Mouse (Mus musculus): ENCODE data around the gene Fbxl17. TPM values are rescaled to one million over a fixed set of nuclear protein-coding genes. Genes with fewer than 3 reads are reported as not detected.

Gene Fbxl17
- polyA plus RNA-seq, 1 experiment, result 4.1 TPM

GRCm38 (mm10) chr17:63086526-63086925 is 413.3 kb downstream of the Fbxl17 start:
- 63% methylated on average over 3 of the region's 3 CpGs for WGBS

GRCm38 (mm10) chr17:63085227-63085626 is 414.6 kb downstream of the Fbxl17 start:
- 65% methylated on average over 6 of the region's 6 CpGs for WGBS
- DNase-seq (ENCODE audit: low read depth, low spot score), result no peak

More at GRCm38 (mm10) chr17:63086526-63086925, 413.3 kb downstream of the Fbxl17 start:
- no peak for DNase-seq (ENCODE audit: low read depth, low spot score)

- 94% methylated on average over 5 of the region's 5 CpGs for WGBS
- no peak for DNase-seq (ENCODE audit: low read depth, low spot score)
Measured at GRCm38 (mm10) chr17:63079087-63079486, 420.7 kb downstream of the Fbxl17 start.

DNA sequence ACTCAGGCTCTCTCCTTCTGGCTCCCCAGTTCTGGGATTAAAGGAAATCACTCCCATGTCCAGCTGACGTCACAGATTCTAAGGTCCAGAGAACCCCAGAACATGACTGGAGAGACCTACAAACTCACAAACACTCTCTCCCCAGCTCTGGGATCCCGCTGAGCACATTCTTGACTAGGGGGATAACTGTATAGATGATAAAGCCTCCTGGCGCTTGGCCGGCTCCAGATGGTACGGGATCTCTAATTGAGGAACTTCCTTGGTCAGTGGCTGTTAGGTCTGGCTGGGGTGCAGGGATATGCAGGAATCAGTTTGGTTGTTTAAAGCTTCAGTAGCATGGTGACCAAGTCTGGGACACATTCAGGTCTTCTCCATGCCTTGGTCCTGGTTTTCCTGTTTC is 422.3 kb downstream of the Fbxl17 start:
- no peak for DNase-seq (ENCODE audit: low read depth, low spot score)
- 86% methylated on average over 5 of the region's 5 CpGs for WGBS

GRCm38 (mm10) chr17:63076661-63077060 is 423.2 kb downstream of the Fbxl17 start:
- DNase-seq (ENCODE audit: low read depth, low spot score), result no peak
- 47% methylated on average over 8 of the region's 8 CpGs for WGBS

GRCm38 (mm10) chr17:63076037-63076426 is 423.8 kb downstream of the Fbxl17 start:
- WGBS, result 74% methylated on average over 8 of the region's 8 CpGs
- no peak for DNase-seq (ENCODE audit: low read depth, low spot score)

DNA sequence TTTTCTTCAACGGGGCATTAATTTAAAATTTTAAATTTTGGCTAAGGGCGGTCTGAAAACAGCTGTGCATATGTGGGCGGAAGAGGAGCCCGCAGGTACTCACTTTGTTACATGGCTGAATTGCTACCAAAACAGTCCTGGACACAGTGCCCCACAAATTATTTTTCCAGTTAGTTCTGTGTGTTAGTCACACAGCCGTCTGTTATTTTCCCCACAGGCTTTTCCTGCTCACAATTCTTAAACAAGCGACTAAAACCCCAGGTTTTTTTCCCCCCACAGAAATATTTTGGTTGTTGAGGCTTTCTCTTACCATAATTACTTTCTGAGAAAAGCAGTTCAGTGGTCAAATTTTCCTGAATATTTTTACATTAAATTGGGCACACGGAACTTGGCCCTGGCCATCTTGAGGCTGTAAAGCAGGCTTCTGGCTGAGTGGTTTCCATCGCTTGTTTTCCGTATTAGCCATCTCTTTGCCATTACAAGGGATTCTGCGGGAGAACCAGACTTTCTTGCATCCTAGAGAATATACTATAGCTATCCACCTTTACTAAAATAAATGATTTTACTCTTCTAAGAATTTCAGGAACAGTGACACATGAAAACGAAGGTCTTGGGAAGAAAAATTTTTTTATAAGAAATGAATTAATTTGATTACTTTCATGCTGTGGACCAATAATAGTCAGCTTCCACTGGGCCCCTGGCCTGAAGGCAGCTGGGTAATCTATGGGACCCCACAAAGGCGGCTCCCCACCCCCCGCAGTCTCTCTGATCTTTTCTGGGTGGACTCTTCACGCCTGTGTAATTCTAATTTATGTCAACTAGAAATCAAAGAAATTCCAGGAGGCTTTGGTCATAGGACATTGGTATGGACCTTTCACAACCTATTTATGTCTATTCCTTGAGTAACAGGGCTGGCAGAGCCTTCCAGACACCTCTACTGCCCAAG is 424.5 kb downstream of the Fbxl17 start:
- DNase-seq (ENCODE audit: low read depth, low spot score), result no peak
- WGBS, result 93% methylated on average over 14 of the region's 14 CpGs

DNA sequence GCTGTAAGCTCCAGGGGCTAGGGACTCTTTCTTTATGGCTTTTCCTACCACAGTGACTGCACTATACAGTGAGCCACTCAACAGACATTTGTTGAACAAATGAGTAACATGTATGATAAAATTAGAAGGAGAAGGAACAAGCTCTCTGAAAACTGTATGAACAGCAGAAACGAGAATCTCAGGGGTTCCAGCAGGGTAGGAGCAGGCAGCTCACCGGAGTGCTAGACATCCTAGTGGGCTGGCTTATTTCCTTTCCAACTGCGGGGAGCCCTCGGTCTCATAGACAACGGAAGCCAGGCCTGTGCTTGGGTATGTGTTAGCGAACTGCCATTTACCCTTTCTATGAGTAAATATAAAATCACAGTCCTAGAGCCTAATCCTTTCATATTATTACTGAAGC is 426.5 kb downstream of the Fbxl17 start:
- WGBS, result 83% methylated on average over 6 of the region's 6 CpGs
- DNase-seq (ENCODE audit: low read depth, low spot score), result no peak

DNA sequence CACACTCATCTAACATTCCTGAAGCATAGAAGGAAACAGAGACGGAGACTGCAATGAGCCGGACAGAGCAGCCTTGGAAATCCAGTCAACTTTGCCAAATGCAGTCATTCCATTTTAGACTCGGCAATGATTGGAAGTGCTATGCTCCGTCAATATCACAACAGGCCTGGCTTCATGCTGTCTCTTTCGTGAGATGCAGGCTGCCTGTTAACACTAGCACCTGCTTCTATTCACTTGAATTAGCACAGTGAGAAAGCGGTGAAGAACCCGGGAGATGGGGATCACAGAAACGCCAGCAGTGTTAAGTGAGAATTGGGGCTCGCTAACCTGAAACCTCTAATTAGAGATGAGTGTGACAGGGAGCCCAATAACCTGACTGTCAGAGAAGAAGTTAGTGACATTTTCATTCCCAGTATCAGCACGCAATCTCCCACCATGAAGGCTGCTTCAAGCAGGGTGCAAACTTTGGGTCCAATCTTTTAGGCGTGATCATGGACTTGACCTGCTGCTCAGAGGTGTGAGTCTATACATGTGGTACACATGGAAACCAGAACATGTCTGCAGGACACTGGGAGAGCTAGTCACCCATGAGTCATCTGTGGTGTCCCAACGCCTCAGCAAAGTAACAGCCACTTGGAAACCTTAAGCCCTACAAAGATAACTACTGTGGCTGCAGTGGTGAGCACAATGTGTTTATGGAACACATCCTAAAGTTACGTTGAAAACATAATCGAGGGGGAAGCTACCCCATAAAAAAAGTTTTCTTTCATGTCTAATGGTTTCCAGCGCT is 428.5 kb downstream of the Fbxl17 start:
- WGBS, result 89% methylated on average over 15 of the region's 15 CpGs
- DNase-seq (ENCODE audit: low read depth, low spot score), result no peak

DNA sequence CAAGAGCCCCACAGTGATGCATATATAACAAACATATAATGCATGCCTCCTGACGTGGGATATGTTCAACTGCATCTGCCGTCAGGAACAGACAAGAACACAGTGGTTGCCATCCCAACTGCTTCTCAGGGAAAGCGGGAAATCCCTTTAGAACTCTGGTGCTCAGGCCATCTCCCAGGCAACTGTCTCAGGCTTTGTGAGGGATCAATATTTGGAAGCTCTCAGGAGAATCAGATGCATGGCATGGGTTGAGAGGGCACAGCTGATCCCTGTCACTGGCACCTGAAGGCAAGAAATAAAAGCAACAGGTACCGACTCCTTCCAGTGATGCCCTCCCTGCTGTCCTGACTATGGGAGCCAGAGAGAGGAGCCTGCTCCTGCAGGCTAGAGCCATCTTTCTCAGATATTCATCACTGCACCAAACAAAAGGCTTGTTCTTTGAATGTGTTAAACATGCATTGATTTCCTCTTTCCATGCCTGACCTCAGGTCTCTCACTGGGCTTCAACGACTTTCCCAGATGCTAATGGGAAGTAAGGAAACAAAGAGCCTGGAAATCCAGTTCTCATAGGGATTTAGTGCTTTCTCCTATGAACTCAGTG is 429.6 kb downstream of the Fbxl17 start:
- 84% methylated on average over 5 of the region's 5 CpGs for WGBS
- no peak for DNase-seq (ENCODE audit: low read depth, low spot score)

GRCm38 (mm10) chr17:63062785-63063184 is 437.0 kb downstream of the Fbxl17 start:
- DNase-seq (ENCODE audit: low read depth, low spot score), result no peak
- WGBS, result 75% methylated on average over 5 of the region's 5 CpGs

DNA sequence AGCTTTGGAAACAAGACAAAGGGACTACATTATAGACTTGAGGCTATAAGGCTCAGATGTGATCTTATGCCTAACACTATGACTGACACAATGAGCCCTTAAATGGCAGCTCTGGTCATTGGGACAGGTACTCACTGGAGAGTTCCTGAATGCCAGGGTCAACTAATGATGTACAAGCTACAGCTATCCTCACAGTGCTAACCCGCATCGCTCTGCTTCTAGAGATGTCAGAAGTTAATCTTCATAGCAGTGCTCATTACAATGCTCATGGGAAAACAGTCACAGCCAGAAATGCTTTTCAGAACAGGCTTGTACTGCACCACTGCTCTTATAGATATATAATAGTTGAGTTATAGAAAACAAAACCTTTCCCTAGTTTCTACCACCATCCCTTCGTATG is 438.0 kb downstream of the Fbxl17 start:
- DNase-seq (ENCODE audit: low read depth, low spot score), result no peak
- WGBS, result 92% methylated on average over 3 of the region's 3 CpGs

DNA sequence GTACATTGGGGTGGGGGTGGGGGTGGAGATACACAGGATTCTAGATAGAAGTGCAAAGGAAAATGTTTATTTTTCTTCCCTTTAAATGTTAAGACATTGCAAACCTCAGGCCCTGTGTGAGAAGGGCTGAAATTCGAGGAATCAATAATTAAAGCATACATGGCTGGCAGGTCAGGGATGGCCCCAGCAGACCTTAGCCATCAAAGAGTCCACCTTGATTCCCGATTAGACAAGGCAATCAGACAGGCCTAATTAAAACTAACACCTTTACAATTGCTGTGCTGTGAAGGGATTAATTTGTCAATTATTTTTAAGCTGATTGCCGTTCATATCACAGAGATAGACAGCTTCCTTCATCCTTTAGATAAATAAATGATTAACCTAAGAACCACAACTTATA is 439.0 kb downstream of the Fbxl17 start:
- 60% methylated on average over 3 of the region's 3 CpGs for WGBS
- no peak for DNase-seq (ENCODE audit: low read depth, low spot score)

DNA sequence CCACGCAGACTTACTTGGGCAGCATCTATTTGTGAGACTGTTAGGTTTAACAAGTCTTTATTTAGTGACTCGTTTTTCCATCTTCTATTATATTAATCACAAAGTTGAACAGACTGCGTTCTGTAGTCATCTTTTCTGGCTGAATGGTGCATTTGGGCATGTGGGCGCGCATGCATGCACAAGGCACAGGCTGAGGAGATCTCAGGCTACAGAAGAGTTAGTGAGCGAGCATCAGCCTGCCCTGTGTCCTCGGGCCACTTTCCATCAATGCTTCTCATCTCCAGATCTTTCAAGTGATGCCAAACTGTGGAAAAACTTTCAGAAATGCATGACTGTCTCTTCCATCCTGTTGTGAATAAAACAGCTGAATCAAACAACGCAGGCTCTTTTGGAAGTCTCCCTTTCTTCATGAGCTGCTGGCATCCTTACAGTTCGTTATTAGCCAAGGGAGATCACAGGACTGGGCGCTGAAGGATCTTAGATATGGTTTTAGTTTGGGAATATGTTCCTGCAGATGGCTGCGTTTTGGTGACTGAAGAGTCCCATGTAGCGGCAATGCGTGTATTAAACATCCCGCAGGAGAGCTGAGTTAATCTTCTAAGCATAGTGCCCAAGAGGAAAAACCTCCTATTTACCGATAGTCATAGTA is 442.0 kb downstream of the Fbxl17 start:
- 90% methylated on average over 15 of the region's 15 CpGs for WGBS
- no peak for DNase-seq (ENCODE audit: low read depth, low spot score)

- 91% methylated on average over 3 of the region's 3 CpGs for WGBS
- no peak for DNase-seq (ENCODE audit: low read depth, low spot score)
Measured at GRCm38 (mm10) chr17:63056976-63057375, 442.8 kb downstream of the Fbxl17 start.

DNA sequence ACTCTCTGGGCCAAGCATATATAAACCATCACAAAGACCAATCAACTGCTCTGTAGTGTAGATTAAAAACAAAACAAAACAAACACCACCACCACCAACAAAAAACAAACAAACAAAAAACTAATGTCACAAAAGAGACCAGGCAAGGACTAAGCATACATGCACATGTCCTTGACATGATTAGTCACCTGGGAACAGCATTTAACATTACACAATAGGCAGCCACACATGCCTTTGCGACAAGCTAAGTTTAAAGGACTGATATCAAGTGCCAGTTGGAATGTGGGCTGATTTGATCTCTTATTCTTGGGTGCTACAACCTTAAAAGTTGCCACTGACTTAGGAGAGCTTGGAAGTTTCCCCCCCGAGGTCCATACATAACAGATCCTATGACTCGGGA is 446.5 kb downstream of the Fbxl17 start:
- 80% methylated on average over 3 of the region's 3 CpGs for WGBS
- DNase-seq (ENCODE audit: low read depth, low spot score), result no peak

DNA sequence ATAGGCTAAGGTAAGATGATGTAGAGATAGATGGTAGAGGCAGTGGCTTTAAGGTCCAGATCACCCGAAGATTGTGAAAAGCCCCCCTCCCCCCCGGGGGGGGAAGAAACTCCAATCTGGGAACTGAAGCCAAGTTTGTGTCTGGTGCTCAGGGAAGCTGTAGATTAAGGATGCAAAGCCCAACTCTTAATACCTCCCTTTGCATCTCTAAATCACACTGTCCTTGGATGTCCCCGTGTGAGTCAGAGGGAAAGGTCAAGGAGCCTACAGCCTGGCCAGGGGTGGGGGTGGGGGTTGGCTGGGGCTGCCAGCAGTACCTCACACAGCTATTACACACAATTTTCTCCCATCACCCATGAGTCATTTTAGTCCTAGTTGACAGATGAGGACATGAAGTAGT is 453.4 kb downstream of the Fbxl17 start:
- WGBS, result 51% methylated on average over 3 of the region's 3 CpGs
- no peak for DNase-seq (ENCODE audit: low read depth, low spot score)

DNA sequence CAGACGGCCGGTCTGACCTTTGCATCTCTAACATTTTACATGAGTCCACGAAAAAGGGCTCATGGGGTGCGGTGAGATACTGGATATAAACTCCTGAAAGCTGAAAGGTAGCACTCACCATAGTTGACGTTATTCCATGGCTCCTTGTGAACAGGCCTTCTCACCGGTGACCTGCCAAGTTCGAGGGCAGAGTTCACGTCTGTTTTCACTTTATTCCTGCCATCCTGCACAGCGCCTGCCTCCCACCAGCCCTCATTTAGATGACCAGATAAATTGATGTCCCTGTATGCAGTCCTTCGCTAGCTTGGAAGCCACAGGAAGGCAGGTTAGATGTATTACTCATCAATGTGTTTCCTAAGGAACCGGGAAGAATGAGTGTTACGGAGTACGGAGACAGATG is 454.5 kb downstream of the Fbxl17 start:
- WGBS, result 75% methylated on average over 13 of the region's 13 CpGs
- no peak for DNase-seq (ENCODE audit: low read depth, low spot score)

DNA sequence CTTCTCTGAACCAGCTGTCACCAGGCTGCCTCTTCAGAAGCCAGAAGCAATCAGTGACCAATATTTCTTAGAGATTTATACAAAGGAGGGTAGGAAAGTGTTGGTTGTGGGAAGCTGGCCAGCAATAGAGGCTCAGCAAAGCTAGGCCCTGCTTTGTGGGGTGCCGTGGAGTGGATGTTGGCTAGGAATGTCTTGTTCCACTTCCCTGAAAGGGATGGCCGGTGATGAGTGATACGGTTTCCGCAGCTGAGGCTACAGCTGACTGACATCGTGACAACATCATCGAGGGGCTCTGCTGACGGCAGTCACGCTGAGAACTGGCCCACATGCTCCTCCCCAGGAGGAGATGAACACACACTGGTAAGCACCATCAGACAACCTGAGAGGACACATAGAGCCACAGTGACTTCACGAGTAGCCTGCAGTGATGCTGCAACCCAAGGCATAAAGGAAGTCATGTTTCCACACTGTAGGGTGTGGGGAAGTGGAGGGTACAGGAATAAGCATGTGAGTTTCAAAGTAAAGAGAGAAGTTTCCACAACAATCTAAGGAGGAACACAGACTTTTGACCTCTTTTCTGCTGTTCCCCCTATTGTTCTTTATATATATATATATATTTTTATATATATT is 456.7 kb downstream of the Fbxl17 start:
- WGBS, result 87% methylated on average over 9 of the region's 9 CpGs
- no peak for DNase-seq (ENCODE audit: low read depth, low spot score)

Data from large intestine, adult 2 months (tissue).